Comparison of ENCODE assay signal across 16 mouse cellular contexts in the genomic region with DNA sequence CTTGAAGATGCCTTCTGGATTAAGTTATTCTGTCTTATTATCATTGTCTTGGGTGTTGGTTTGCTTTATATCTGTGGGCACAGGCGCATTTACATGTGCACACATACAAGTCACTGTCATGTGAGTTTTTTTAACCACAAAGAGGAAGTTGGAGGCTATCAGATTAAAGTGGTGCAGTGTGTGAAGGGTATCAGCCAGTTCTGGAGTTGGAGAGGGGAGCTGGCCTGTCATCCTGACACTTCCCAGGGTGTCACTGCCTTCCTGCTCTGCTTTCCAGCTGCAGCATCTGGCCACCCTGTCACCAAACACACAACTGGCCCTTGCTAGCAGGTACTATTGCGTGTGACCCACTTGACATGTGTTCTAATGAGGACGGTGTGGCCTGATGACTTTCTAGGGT.
DNase-seq lines count a peak whose midpoint lies in the region; ATAC-seq and TF ChIP-seq lines count a peak whose summit lies in the region.
"Had no signal": no experiment of that assay in that cellular context is flagged by ENCODE, and none has a peak within 500 bp of the region (broad histone marks: within the 10 kb centered on the region; RNA-seq: fewer than 3 reads in every experiment).

No protein-coding gene starts in this region.

- no peak overlapping the region for H3K9ac ChIP-seq in hindbrain, embryonic 11.5 days (ENCODE audit: low read depth, low read length)
- H3K9ac ChIP-seq: embryonic facial prominence, embryonic 13.5 days; forebrain, embryonic 13.5 days; midbrain, embryonic 12.5 days had no signal

- no peak overlapping the region for H3K27ac ChIP-seq in hindbrain, embryonic 11.5 days (ENCODE audit: low read depth, low read length)
- H3K27ac ChIP-seq: embryonic facial prominence, embryonic 13.5 days; forebrain, embryonic 13.5 days; midbrain, embryonic 12.5 days had no signal

- H3K36me3 ChIP-seq in G1E (replicated peaks): no peaks in the 10 kb centered on the region
- H3K36me3 ChIP-seq in hindbrain, embryonic 11.5 days (ENCODE audit: control insufficient read depth, insufficient read depth, low read length): no peaks in the 10 kb centered on the region
- H3K36me3 ChIP-seq: embryonic facial prominence, embryonic 13.5 days; midbrain, embryonic 12.5 days had no signal

- no peak overlapping the region for H3K4me2 ChIP-seq in hindbrain, embryonic 11.5 days (replicated peaks; ENCODE audit: low read depth, low read length)
- H3K4me2 ChIP-seq: embryonic facial prominence, embryonic 13.5 days; forebrain, embryonic 13.5 days; midbrain, embryonic 12.5 days had no signal

- peak; percentile 72 to 76 for DNase-seq in B cell, adult 2 months
- peak; percentile 71 for DNase-seq in G1E (ENCODE audit: low spot score)
- DNase-seq in induced T-regulatory cell, adult 2 months (ENCODE audit: low read depth): peak; percentile 69
- no peak for DNase-seq in gastrocnemius, postnatal 36 days
- no peak for DNase-seq in urinary bladder, postnatal 36 days (ENCODE audit: low spot score in 2 of 2)
- DNase-seq in hindbrain, embryonic 11.5 days (ENCODE audit: low spot score): no peak
- DNase-seq: adrenal gland, postnatal 25 days; cerebellum, adult 8-10 months; gastrocnemius, postnatal 14 days; heart, postnatal 36 days; kidney, adult 2 months; thymus, adult 2 months had no signal

- ATAC-seq in G1E (ENCODE audit: extremely low read depth, insufficient number of reproducible peaks, low FRiP score, poor library complexity, severe bottlenecking): peak; percentile 95
- ATAC-seq in megakaryocyte progenitor cell, adult 5-6 weeks (replicated peaks; ENCODE audit: poor library complexity): peak; percentile 84
- ATAC-seq in hindbrain, embryonic 11.5 days (ENCODE audit: low FRiP score): no peak
- ATAC-seq: forebrain, embryonic 13.5 days had no signal

- H3K27me3 ChIP-seq in G1E (ENCODE audit: insufficient read depth, low read length): peaks cover 2% of the 10 kb centered on the region
- no peaks in the 10 kb centered on the region for H3K27me3 ChIP-seq in hindbrain, embryonic 11.5 days (ENCODE audit: control insufficient read depth, insufficient read depth, low read length)
- H3K27me3 ChIP-seq: embryonic facial prominence, embryonic 13.5 days; forebrain, embryonic 13.5 days; midbrain, embryonic 12.5 days had no signal

- WGBS in hindbrain, embryonic 11.5 days: 88% methylated on average over 3 of the region's 3 CpGs

- intact Hi-C loops in gastrocnemius, postnatal 36 days (cut with DNase I): no loop called here

- no peaks in the 10 kb centered on the region for H3K9me3 ChIP-seq in G1E (replicated peaks)
- no peaks in the 10 kb centered on the region for H3K9me3 ChIP-seq in hindbrain, embryonic 11.5 days (ENCODE audit: control insufficient read depth, low read length)
- H3K9me3 ChIP-seq: embryonic facial prominence, embryonic 13.5 days; forebrain, embryonic 13.5 days; midbrain, embryonic 12.5 days had no signal

- no peak for TF ChIP-seq CTCF in G1E (IDR thresholded peaks at IDR 0.05; ENCODE audit: low read depth, low read length)

- H3K4me3 ChIP-seq in G1E (ENCODE audit: low read depth, low read length): peak overlapping the region; percentile 61; the same call in 1 of the 2 replicates
- H3K4me3 ChIP-seq in hindbrain, embryonic 11.5 days (ENCODE audit: low read depth, low read length): no peak overlapping the region
- H3K4me3 ChIP-seq: embryonic facial prominence, embryonic 13.5 days; forebrain, embryonic 13.5 days; midbrain, embryonic 12.5 days had no signal

- H3K4me1 ChIP-seq in G1E (ENCODE audit: insufficient read depth, low read depth, low read length): peaks cover 80% of the 10 kb centered on the region
- H3K4me1 ChIP-seq in hindbrain, embryonic 11.5 days (replicated peaks; ENCODE audit: control insufficient read depth, insufficient read depth, low read length): no peaks in the 10 kb centered on the region
- H3K4me1 ChIP-seq: forebrain, embryonic 13.5 days had no signal

Comparison
In these comparisons a context has a peak if more than half of its experiments do, and no peak if none do; other contexts are left out.
1. DNase-seq: peak in B cell, adult 2 months (2 of 2), G1E (single experiment) and induced T-regulatory cell, adult 2 months (single experiment); none in gastrocnemius, postnatal 36 days (0 of 2), urinary bladder, postnatal 36 days (0 of 2) and hindbrain, embryonic 11.5 days (single experiment).